Mouse (Mus musculus) forebrain, embryonic 12.5 days (tissue): ENCODE results near the gene Vta1. TPM values are rescaled to one million over a fixed set of nuclear protein-coding genes. Genes with fewer than 3 reads are reported as not detected.

Source experiments
- ATAC-seq: fragments of 200-750 bp; cut with Nextera tagmentation; 2 replicates; pipeline ENCODE4 v1.8.0; 2017; ENCODE audit warnings: moderate TSS enrichment; ENCODE audit not compliant: low FRiP score
- H3K27ac ChIP-seq: fragments of 300-500 bp; sonication (generic); 2 replicates; pipeline ENCODE4 v1.5.1; 2016; ENCODE audit warnings: mild to moderate bottlenecking
- H3K27me3 ChIP-seq: fragments of 300-500 bp; sonication (generic); 2 replicates; pipeline ENCODE4 v1.6.1; 2016; ENCODE audit warnings: mild to moderate bottlenecking
- H3K36me3 ChIP-seq: fragments of 300-500 bp; sonication (generic); replicated peaks from 2 replicates; pipeline ENCODE4 v1.6.1; 2016; ENCODE audit warnings: mild to moderate bottlenecking
- H3K4me1 ChIP-seq: fragments of 300-500 bp; sonication (generic); 2 replicates; pipeline ENCODE4 v1.6.1; 2016
- H3K4me2 ChIP-seq: fragments of 300-500 bp; sonication (generic); 2 replicates; pipeline ENCODE4 v1.6.1; 2016; ENCODE audit warnings: mild to moderate bottlenecking, moderate library complexity
- H3K4me3 ChIP-seq: fragments of 300-500 bp; sonication (generic); replicated peaks from 2 replicates; pipeline ENCODE4 v1.5.1; 2016; ENCODE audit warnings: mild to moderate bottlenecking
- H3K9ac ChIP-seq: fragments of 300-500 bp; sonication (generic); 2 replicates; pipeline ENCODE4 v1.6.1; 2016; ENCODE audit warnings: mild to moderate bottlenecking
- H3K9me3 ChIP-seq: fragments of 300-500 bp; sonication (generic); 2 replicates; pipeline ENCODE4 v1.6.1; 2016
- WGBS: fragments of 180-500 bp; shearing (Covaris S2); methylation state at CpG from one replicate; pipeline ENCODE4 v1.1.7; 2016; 5-methylcytosine and 5-hydroxymethylcytosine counted together
- polyA plus RNA-seq: library from polyadenylated mRNA; unstranded; fragments of >200 nt; fragmentation: Nextera tagmentation; extraction: Ambion mirVana; gene quantifications from 2 replicates; pipeline ENCODE4 v1.2.1, GENCODE M21; 2016

Vta1 gene
- polyA plus RNA-seq, 1 experiment from 2014 or later = 154 TPM

- no peaks in the 10 kb centered on the region for H3K36me3 ChIP-seq
- ATAC-seq = no peak
- H3K9ac ChIP-seq = no peak overlapping the region
- no peaks in the 10 kb centered on the region for H3K4me1 ChIP-seq
- H3K4me3 ChIP-seq = no peak overlapping the region
- no peaks in the 10 kb centered on the region for H3K9me3 ChIP-seq
- no peak overlapping the region for H3K27ac ChIP-seq
- 86% methylated on average over 4 of the region's 4 CpGs for WGBS
- no peaks in the 10 kb centered on the region for H3K27me3 ChIP-seq
- no peak overlapping the region for H3K4me2 ChIP-seq
These were observed 66.3 kb downstream of the Vta1 start for GRCm38 (mm10) chr10:14639043-14639442.

- Histone ChIP-seq H3K4me3 (no peak overlapping the region), H3K36me3 (no peaks in the 10 kb centered on the region), H3K4me2 (no peak overlapping the region), H3K9me3 (no peaks in the 10 kb centered on the region), H3K4me1 (no peaks in the 10 kb centered on the region), H3K27ac (no peak overlapping the region), H3K9ac (no peak overlapping the region), H3K27me3 (no peaks in the 10 kb centered on the region)
- 93% methylated on average over 1 of the region's 1 CpGs for WGBS
- no peak for ATAC-seq
These were observed 79.7 kb downstream of the Vta1 start for GRCm38 (mm10) chr10:14625706-14626105.

- 79% methylated on average over 1 of the region's 1 CpGs for WGBS
- Histone ChIP-seq H3K4me1 (no peaks in the 10 kb centered on the region), H3K4me2 (no peak overlapping the region), H3K4me3 (no peak overlapping the region), H3K36me3 (no peaks in the 10 kb centered on the region), H3K9ac (no peak overlapping the region), H3K27me3 (no peaks in the 10 kb centered on the region), H3K27ac (no peak overlapping the region), H3K9me3 (no peaks in the 10 kb centered on the region)
- no peak for ATAC-seq
These were observed 86.2 kb downstream of the Vta1 start for GRCm38 (mm10) chr10:14619156-14619555.

- WGBS = 88% methylated on average over 1 of the region's 1 CpGs
- Histone ChIP-seq H3K36me3 (no peaks in the 10 kb centered on the region), H3K4me3 (no peak overlapping the region), H3K27me3 (no peaks in the 10 kb centered on the region), H3K27ac (no peak overlapping the region), H3K9me3 (no peaks in the 10 kb centered on the region), H3K9ac (no peak overlapping the region), H3K4me2 (no peak overlapping the region), H3K4me1 (no peaks in the 10 kb centered on the region)
- no peak for ATAC-seq
These were observed 87.1 kb downstream of the Vta1 start for GRCm38 (mm10) chr10:14618301-14618700.

GRCm38 (mm10) chr10:14615441-14615840 lies 89.9 kb downstream of the Vta1 start:
- no peak for ATAC-seq
- no peaks in the 10 kb centered on the region for H3K27me3 ChIP-seq
- no peaks in the 10 kb centered on the region for H3K36me3 ChIP-seq
- no peak overlapping the region for H3K9ac ChIP-seq
- H3K9me3 ChIP-seq = no peaks in the 10 kb centered on the region
- H3K4me1 ChIP-seq = no peaks in the 10 kb centered on the region
- no peak overlapping the region for H3K27ac ChIP-seq
- H3K4me3 ChIP-seq = no peak overlapping the region
- H3K4me2 ChIP-seq = no peak overlapping the region

- Histone ChIP-seq H3K4me3 (no peak overlapping the region), H3K9ac (no peak overlapping the region), H3K27ac (no peak overlapping the region), H3K9me3 (no peaks in the 10 kb centered on the region), H3K27me3 (no peaks in the 10 kb centered on the region), H3K4me2 (no peak overlapping the region), H3K4me1 (no peaks in the 10 kb centered on the region), H3K36me3 (no peaks in the 10 kb centered on the region)
- no peak for ATAC-seq
- WGBS = 89% methylated on average over 5 of the region's 5 CpGs
These were observed 97.8 kb downstream of the Vta1 start for GRCm38 (mm10) chr10:14607597-14607996.

Other genes with a start within 250 kb of the Vta1 start
- 1.7 and 2.8 TPM in 2 replicates for gene Adgrg6, start 159.9 kb downstream of the Vta1 start, polyA plus RNA-seq
- 0.28 and 0.43 TPM in 2 replicates for gene Nmbr, start within 50 bp of the Vta1 start, polyA plus RNA-seq
- not detected in 2 replicates for gene Gje1, start 12.7 kb upstream of the Vta1 start, polyA plus RNA-seq